Mouse (Mus musculus) forebrain, embryonic 15.5 days (tissue): Measurements from ENCODE around the gene Ppdpf. TPM values are rescaled to one million over a fixed set of nuclear protein-coding genes. Genes with fewer than 3 reads are reported as not detected.

Source experiments
- ATAC-seq: fragments of 200-750 bp; cut with Nextera tagmentation; replicated peaks from 2 replicates; pipeline ENCODE4 v1.8.0; 2017; ENCODE audit warnings: mild to moderate bottlenecking, moderate TSS enrichment, moderate library complexity
- H3K27ac ChIP-seq: fragments of 300-500 bp; sonication (generic); replicated peaks from 2 replicates; pipeline ENCODE4 v1.5.1; 2015; ENCODE audit warnings: mild to moderate bottlenecking, inconsistent platforms
- H3K27me3 ChIP-seq: fragments of 300-500 bp; sonication (generic); 2 replicates; pipeline ENCODE4 v1.6.1; 2015; ENCODE audit warnings: inconsistent platforms
- H3K36me3 ChIP-seq: fragments of 300-500 bp; sonication (generic); 2 replicates; pipeline ENCODE4 v1.6.1; 2015; ENCODE audit warnings: mild to moderate bottlenecking, inconsistent platforms
- H3K4me1 ChIP-seq: fragments of 300-500 bp; sonication (generic); 2 replicates; pipeline ENCODE4 v1.6.1; 2015; ENCODE audit warnings: inconsistent platforms
- H3K4me2 ChIP-seq: fragments of 300-500 bp; sonication (generic); replicated peaks from 2 replicates; pipeline ENCODE4 v1.6.1; 2015; ENCODE audit warnings: mild to moderate bottlenecking, inconsistent platforms
- H3K4me3 ChIP-seq: fragments of 300-500 bp; sonication (generic); 2 replicates; pipeline ENCODE4 v1.5.1; 2015; ENCODE audit warnings: mild to moderate bottlenecking, inconsistent platforms
- H3K9ac ChIP-seq: fragments of 300-500 bp; sonication (generic); replicated peaks from 2 replicates; pipeline ENCODE4 v1.6.1; 2015; ENCODE audit warnings: mild to moderate bottlenecking, inconsistent platforms
- H3K9me3 ChIP-seq: fragments of 300-500 bp; sonication (generic); 2 replicates; pipeline ENCODE4 v1.6.1; 2016; ENCODE audit warnings: inconsistent platforms
- WGBS: fragments of 180-500 bp; shearing (Covaris S2); methylation state at CpG from one replicate; pipeline ENCODE4 v1.1.7; 2015; ENCODE audit warnings: mixed read lengths; 5-methylcytosine and 5-hydroxymethylcytosine counted together
- polyA plus RNA-seq: library from polyadenylated mRNA; unstranded; fragments of >200 nt; fragmentation: Nextera tagmentation; extraction: Ambion mirVana; gene quantifications from 2 replicates; pipeline ENCODE4 v1.2.1, GENCODE M21; 2015

Gene Ppdpf
- 512 and 520 TPM in 2 replicates for polyA plus RNA-seq

DNA sequence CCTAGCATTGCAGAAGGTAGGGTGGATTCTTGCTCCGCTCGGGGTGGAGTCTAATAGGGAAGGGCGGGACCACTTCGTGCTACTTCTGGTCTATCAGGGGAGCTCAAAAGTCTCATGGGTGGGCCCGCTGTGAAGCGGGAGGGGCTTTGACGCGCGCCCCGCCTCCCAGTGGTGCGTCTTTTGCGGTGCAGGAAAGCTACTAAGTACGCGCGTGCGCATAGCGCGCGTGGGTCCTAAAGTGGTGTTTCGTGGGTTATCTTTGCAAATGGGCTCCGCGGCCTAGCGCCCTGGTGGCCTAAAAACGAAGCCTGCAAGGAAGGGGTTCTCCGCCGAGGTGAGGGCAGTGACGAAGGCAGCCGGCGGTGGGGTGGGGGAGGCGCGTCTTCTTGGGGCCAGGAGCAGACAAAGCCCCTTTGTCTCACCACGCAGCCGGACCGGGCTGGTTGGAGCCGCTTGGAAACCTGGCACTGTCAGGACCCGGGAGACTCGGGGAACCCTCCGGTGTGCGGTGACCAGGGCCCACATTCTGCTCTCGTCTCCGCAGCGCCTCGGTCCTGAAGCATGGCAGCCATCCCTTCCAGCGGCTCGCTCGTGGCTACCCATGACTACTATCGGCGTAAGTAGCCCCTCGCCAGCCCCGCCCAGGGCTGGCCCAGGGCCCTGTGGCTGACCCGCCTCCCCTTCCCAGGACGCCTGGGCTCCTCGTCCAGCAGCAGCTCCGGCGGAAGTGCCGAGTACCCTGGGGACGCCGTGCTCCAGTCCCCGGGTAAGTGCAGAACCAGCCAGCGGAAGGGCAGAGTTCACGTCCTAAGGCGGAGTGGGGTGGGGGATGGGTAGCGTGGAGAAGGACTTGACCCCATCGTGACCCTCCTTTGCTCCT is at the start of gene Ppdpf:
Gene Ppdpf, plus strand, starts transcription at position 127 of the 880 bp plus-strand sequence.
- H3K4me1 ChIP-seq = peaks cover 16% of the 10 kb centered on the region
- WGBS = under 1% methylated on average over 64 of the region's 64 CpGs
- H3K4me2 ChIP-seq = peak within 1 kb of the TSS; percentile 74
- peak; percentile 95 for ATAC-seq
- H3K4me3 ChIP-seq = peak within 1 kb of the TSS; percentile 88
- no peaks in the 10 kb centered on the region for H3K27me3 ChIP-seq
- peak within 1 kb of the TSS; percentile 96 for H3K27ac ChIP-seq
- peak within 1 kb of the TSS; percentile 99 for H3K9ac ChIP-seq
- H3K36me3 ChIP-seq = peaks cover 11% of the 10 kb centered on the region
- H3K9me3 ChIP-seq = no peaks in the 10 kb centered on the region

DNA sequence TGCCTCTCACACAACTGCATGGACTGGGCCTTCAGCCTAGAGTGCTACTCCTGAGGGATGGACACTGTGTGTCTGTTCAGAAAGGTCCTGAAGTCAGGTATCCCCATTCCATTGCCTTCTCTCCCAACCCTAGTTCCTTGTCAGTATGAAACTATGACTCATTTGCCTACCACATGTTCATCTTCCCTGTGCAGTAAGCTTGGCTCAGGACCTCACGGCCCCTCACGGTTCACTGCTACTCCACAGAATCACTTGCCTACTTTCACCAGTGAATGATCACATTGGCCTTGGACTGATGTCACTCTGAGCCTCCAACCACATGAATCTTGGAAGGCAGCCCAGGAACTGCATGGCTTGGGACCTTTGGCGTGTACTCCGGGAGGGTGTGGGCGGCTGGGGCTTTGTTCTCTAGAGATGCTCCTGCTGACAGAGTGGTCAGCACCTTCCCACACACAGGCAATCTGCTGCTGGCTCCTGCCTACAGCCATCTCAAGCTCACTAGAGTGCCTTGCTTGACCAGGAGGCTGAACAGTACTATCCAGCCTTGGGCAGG is 47.3 kb upstream of the Ppdpf start:
- H3K4me3 ChIP-seq = no peak overlapping the region
- no peak for ATAC-seq
- H3K27me3 ChIP-seq = peaks cover 10% of the 10 kb centered on the region; the same call in 1 of the 2 replicates
- H3K9ac ChIP-seq = no peak overlapping the region
- 79% methylated on average over 5 of the region's 5 CpGs for WGBS
- no peaks in the 10 kb centered on the region for H3K36me3 ChIP-seq
- H3K4me2 ChIP-seq = no peak overlapping the region
- no peak overlapping the region for H3K27ac ChIP-seq
- H3K4me1 ChIP-seq = peaks cover 6% of the 10 kb centered on the region
- H3K9me3 ChIP-seq = no peaks in the 10 kb centered on the region

- no peak overlapping the region for H3K4me3 ChIP-seq
- no peak for ATAC-seq
- no peaks in the 10 kb centered on the region for H3K9me3 ChIP-seq
- no peaks in the 10 kb centered on the region for H3K4me1 ChIP-seq
- H3K4me2 ChIP-seq = no peak overlapping the region
- H3K27ac ChIP-seq = 0 out of 2 replicates have a peak overlapping the region, but pooled peaks have one; percentile 7
- no peaks in the 10 kb centered on the region for H3K27me3 ChIP-seq
- 58% methylated on average over 8 of the region's 8 CpGs for WGBS
- no peak overlapping the region for H3K9ac ChIP-seq
- H3K36me3 ChIP-seq = no peaks in the 10 kb centered on the region
Observed at GRCm38 (mm10) chr2:181142703-181143135, 44.3 kb upstream of the Ppdpf start.

DNA sequence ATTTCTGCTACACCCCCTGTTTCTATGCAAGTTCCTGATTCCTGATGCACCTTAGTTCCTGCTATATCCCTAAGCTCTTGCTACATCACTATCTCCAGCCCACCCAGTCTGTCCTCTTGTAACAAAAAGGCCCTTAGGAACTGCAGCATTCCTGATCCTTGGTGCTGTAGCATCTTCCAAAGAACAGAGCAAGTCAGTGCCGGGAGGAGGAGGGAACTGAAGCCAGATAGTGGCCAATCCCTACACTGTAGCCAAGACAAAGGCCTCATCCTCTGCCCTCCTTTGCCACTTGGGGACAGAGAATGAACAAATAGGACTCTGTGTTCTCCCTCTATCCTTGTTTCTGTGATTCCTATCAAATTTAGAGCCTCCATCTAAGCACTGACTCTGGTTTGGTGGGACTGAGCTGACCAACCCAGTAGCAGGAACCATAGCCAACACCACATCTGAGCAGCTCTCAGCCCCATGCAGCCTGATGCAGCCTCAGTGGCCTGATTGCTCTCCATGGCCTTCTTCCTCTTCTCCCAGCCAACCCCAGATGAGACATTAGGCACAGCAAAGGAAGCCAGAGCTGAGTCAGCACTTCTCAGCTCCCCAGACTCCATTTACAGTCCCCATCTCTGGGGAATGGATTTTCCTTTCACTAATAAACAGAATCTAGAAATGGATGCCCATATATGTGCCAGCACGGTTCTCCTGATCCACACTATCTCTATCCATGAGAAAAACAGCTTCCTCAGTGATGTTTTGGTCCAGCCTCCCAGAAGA is 43.4 kb upstream of the Ppdpf start:
- no peak for ATAC-seq
- Histone ChIP-seq H3K4me1 (peaks cover 8% of the 10 kb centered on the region), H3K9me3 (no peaks in the 10 kb centered on the region), H3K9ac (no peak overlapping the region), H3K27ac (no peak overlapping the region), H3K4me3 (no peak overlapping the region), H3K36me3 (no peaks in the 10 kb centered on the region), H3K4me2 (no peak overlapping the region), H3K27me3 (no peaks in the 10 kb centered on the region)
- 62% methylated on average over 2 of the region's 2 CpGs for WGBS

DNA sequence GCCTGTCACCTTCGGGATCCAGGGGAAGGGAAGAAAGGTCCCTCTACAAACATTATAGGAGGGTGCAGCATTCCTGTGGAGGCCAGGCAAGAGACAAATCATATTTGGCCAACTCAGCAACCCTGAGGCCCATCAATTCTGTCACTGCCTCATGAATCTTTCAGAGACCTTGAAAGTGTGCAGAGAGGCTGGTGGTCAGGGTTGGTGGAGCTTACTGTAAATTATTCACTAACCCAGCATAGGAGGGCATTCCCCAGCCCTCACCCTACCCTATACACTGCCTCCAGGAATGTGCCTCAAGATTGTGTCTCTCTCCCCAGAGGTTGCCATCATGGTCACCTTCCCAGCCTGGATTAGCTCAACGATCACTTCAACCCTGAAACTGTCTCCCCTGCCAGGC is 42.4 kb upstream of the Ppdpf start:
- Histone ChIP-seq H3K36me3 (no peaks in the 10 kb centered on the region), H3K27me3 (no peaks in the 10 kb centered on the region), H3K4me1 (peaks cover 8% of the 10 kb centered on the region), H3K9me3 (no peaks in the 10 kb centered on the region), H3K4me2 (no peak overlapping the region), H3K9ac (no peak overlapping the region), H3K4me3 (no peak overlapping the region), H3K27ac (no peak overlapping the region)
- ATAC-seq = no peak
- WGBS = 91% methylated on average over 2 of the region's 2 CpGs

GRCm38 (mm10) chr2:181146976-181147545 is 40.0 kb upstream of the Ppdpf start:
- no peak overlapping the region for H3K9ac ChIP-seq
- no peak overlapping the region for H3K27ac ChIP-seq
- WGBS = 49% methylated on average over 4 of the region's 4 CpGs
- ATAC-seq = no peak
- H3K4me3 ChIP-seq = peak overlapping the region; percentile 50; the same call in 1 of the 2 replicates
- no peaks in the 10 kb centered on the region for H3K27me3 ChIP-seq
- no peaks in the 10 kb centered on the region for H3K9me3 ChIP-seq
- H3K36me3 ChIP-seq = no peaks in the 10 kb centered on the region
- peaks cover 8% of the 10 kb centered on the region for H3K4me1 ChIP-seq
- H3K4me2 ChIP-seq = peak overlapping the region; percentile 86

- H3K4me1 ChIP-seq = peaks cover 8% of the 10 kb centered on the region
- no peaks in the 10 kb centered on the region for H3K36me3 ChIP-seq
- H3K4me2 ChIP-seq = peak overlapping the region; percentile 86
- H3K27ac ChIP-seq = no peak overlapping the region
- H3K9me3 ChIP-seq = no peaks in the 10 kb centered on the region
- H3K27me3 ChIP-seq = no peaks in the 10 kb centered on the region
- peak; percentile 44 for ATAC-seq
- H3K9ac ChIP-seq = peak overlapping the region; percentile 50
- peak overlapping the region; percentile 50 for H3K4me3 ChIP-seq
- WGBS = 1% methylated on average over 61 of the region's 61 CpGs
Observed at GRCm38 (mm10) chr2:181147546-181148317, 39.3 kb upstream of the Ppdpf start.

DNA sequence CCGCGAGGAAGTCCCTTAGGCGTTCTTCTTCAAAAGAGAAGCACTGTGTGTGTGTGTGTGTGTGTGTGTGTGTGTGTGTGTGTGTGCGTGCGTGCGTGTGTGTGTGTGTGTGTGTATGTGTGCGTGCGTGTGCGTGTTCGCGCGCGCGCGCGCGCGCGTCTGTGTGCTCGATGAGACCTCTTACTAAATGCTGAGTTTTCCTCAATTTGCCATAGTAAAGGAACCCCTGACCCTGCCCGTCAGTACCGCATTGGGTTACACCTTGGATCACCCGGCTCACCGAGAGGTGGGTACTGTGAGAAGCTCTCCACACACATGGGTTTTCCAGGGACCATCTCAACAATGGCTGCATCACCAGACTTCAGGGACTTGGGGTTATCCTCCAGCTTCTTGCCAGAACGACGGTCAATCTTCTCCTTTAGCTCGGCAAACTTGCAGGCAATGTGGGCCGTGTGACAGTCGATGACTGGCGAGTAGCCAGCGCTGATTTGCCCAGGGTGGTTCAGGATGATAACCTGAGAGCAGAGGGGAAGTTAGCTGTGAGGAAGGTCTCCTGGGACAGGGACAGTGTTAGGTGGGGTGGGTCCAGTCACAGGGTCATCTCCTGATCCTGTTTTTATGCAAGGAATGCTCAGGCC is 38.6 kb upstream of the Ppdpf start:
- Histone ChIP-seq H3K9me3 (no peaks in the 10 kb centered on the region), H3K36me3 (no peaks in the 10 kb centered on the region), H3K4me3 (peak overlapping the region; percentile 50), H3K9ac (peak overlapping the region; percentile 50; the same call in 1 of the 2 replicates), H3K4me2 (peak overlapping the region; percentile 86), H3K4me1 (peaks cover 8% of the 10 kb centered on the region), H3K27me3 (no peaks in the 10 kb centered on the region), H3K27ac (no peak overlapping the region)
- ATAC-seq = no peak
- 12% methylated on average over 31 of the region's 31 CpGs for WGBS

- no peak for ATAC-seq
- Histone ChIP-seq H3K4me3 (no peak overlapping the region), H3K9me3 (no peaks in the 10 kb centered on the region), H3K4me2 (no peak overlapping the region), H3K36me3 (no peaks in the 10 kb centered on the region), H3K27me3 (no peaks in the 10 kb centered on the region), H3K9ac (no peak overlapping the region), H3K4me1 (peaks cover 19% of the 10 kb centered on the region), H3K27ac (no peak overlapping the region)
- 81% methylated on average over 6 of the region's 6 CpGs for WGBS
Observed at GRCm38 (mm10) chr2:181150281-181150680, 36.8 kb upstream of the Ppdpf start.

DNA sequence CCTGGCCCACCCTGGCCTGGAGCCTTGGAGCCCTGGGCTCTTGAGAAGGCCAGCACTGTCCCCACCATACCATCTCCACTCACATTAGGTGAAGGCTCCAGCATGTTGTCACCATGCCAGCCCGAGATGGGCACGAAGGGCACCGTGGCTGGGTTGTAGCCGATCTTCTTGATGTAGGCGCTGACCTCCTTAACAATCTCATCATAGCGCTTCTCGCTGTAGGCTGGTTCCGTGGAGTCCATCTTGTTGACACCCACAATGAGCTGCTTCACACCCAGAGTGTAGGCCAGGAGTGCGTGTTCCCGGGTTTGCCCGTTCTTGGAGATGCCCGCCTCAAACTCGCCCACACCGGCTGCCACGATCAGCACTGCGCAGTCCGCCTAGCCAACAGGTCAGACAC is 34.3 kb upstream of the Ppdpf start:
- Histone ChIP-seq H3K9me3 (no peaks in the 10 kb centered on the region), H3K4me3 (no peak overlapping the region), H3K36me3 (no peaks in the 10 kb centered on the region), H3K4me2 (no peak overlapping the region), H3K9ac (no peak overlapping the region), H3K27me3 (no peaks in the 10 kb centered on the region), H3K27ac (no peak overlapping the region), H3K4me1 (peaks cover 42% of the 10 kb centered on the region)
- 96% methylated on average over 17 of the region's 17 CpGs for WGBS
- ATAC-seq = no peak

GRCm38 (mm10) chr2:181153131-181153530 is 33.9 kb upstream of the Ppdpf start:
- no peak overlapping the region for H3K4me2 ChIP-seq

More at GRCm38 (mm10) chr2:181153131-181153530, 33.9 kb upstream of the Ppdpf start:
- no peak overlapping the region for H3K9ac ChIP-seq
- 88% methylated on average over 1 of the region's 1 CpGs for WGBS
- no peak for ATAC-seq
- no peaks in the 10 kb centered on the region for H3K36me3 ChIP-seq
- H3K4me3 ChIP-seq = no peak overlapping the region
- H3K4me1 ChIP-seq = peaks cover 41% of the 10 kb centered on the region
- no peaks in the 10 kb centered on the region for H3K9me3 ChIP-seq
- H3K27ac ChIP-seq = no peak overlapping the region
- no peaks in the 10 kb centered on the region for H3K27me3 ChIP-seq
